Mouse (Mus musculus): ENCODE measurements at regions not wholly inside any gene's neighbourhood (a gene's known extent, or its start where the extent isn't known, plus 50 kb on each side); places are given as distances from the start of the nearest gene placed in this dataset.

DNA sequence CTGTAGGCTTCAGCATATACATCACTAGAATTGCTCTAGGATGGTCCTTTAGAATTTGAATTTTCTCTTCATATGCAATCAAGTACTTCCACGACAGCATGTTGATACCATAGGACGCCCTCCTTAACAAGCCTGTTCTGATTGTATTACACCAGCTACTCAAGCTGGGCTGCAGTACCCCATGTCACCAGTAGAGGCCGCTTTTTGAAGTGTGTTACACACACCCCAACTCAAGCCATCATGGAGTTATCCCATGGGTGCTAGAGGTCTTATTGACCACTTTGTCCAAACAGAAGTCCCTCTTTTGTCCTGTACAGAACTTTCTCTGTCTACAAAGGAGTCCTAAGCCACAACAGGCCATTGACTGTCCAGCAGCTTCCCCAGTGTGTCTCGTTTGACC is 342.6 kb upstream of the Zmiz1 start:
- 48% methylated on average over 4 of the region's 4 CpGs for WGBS

DNA sequence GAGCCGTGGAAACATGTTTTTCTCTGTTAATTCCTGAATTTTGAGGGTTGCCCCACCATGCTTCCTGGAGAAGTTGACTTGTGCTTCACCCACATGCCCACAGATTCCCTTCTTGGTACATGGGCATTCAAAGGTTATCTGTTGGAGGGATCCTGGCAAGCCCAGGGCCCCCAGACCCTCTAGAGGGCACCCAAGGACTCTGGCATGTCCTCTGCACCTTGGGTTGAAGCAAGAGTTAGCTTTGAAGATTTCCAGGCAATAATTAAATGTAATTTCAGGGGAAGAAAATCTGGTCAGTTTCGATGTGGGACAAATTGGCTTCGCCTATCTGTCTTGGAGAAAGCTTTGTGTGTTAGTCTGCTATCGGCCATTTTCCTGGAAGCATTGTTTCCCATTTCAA is 339.0 kb upstream of the Zmiz1 start:
- Histone ChIP-seq H3K27me3 (ENCODE audit: control insufficient read depth, insufficient read depth, low read length) (no peaks in the 10 kb centered on the region), H3K4me3 (ENCODE audit: low read depth, low read length) (no peak overlapping the region), H3K9ac (ENCODE audit: low read length) (no peak overlapping the region), H3K9me3 (ENCODE audit: control insufficient read depth, low read length) (no peaks in the 10 kb centered on the region), H3K36me3 (ENCODE audit: control insufficient read depth, insufficient read depth, low read length) (no peaks in the 10 kb centered on the region), H3K4me2 (ENCODE audit: low read depth, severe bottlenecking) (no peak overlapping the region), H3K27ac (replicated peaks; ENCODE audit: low read depth, low read length) (no peak overlapping the region), H3K4me1 (ENCODE audit: control insufficient read depth, insufficient read depth, low read length) (peaks cover 11% of the 10 kb centered on the region)
- DNase-seq (ENCODE audit: low spot score) (no peak), ATAC-seq (ENCODE audit: insufficient number of reproducible peaks, low FRiP score, low TSS enrichment, low read depth) (no peak)
- WGBS: 76% methylated on average over 4 of the region's 4 CpGs

More for the DNA sequence above, 342.6 kb upstream of the Zmiz1 start:
- Histone ChIP-seq H3K4me3 (ENCODE audit: low read depth, low read length) (no peak overlapping the region), H3K4me2 (ENCODE audit: low read depth, severe bottlenecking) (no peak overlapping the region), H3K27ac (replicated peaks; ENCODE audit: low read depth, low read length) (no peak overlapping the region), H3K36me3 (ENCODE audit: control insufficient read depth, insufficient read depth, low read length) (no peaks in the 10 kb centered on the region), H3K4me1 (ENCODE audit: control insufficient read depth, insufficient read depth, low read length) (no peaks in the 10 kb centered on the region), H3K9ac (ENCODE audit: low read length) (no peak overlapping the region), H3K27me3 (ENCODE audit: control insufficient read depth, insufficient read depth, low read length) (no peaks in the 10 kb centered on the region), H3K9me3 (ENCODE audit: control insufficient read depth, low read length) (no peaks in the 10 kb centered on the region)
- ATAC-seq (ENCODE audit: insufficient number of reproducible peaks, low FRiP score, low TSS enrichment, low read depth): no peak
- DNase-seq (ENCODE audit: low spot score): peak; percentile 79

DNA sequence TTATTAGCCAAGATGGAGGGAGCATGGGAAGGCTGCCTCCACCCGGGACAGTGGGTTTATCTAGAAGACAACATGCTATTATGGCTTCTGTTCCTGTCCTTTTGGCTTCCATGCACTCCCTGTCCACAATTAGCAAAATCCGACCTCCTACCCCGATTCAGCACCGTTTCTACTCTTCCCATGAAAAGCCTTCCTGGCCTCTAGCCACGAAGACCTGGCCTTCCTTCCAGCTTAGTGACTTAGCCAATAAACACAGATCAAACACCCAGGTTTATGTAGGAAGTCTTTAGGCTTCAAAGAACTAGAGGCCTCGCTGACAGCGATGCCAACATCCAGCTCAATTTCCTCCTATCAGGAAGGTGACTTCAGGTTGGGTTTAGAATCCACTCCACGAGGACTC is 338.5 kb upstream of the Zmiz1 start:
- Histone ChIP-seq H3K27me3 (ENCODE audit: control insufficient read depth, insufficient read depth, low read length) (no peaks in the 10 kb centered on the region), H3K4me1 (ENCODE audit: control insufficient read depth, insufficient read depth, low read length) (peaks cover 11% of the 10 kb centered on the region), H3K4me2 (ENCODE audit: low read depth, severe bottlenecking) (no peak overlapping the region), H3K9me3 (ENCODE audit: control insufficient read depth, low read length) (no peaks in the 10 kb centered on the region), H3K27ac (replicated peaks; ENCODE audit: low read depth, low read length) (no peak overlapping the region), H3K36me3 (ENCODE audit: control insufficient read depth, insufficient read depth, low read length) (no peaks in the 10 kb centered on the region), H3K4me3 (ENCODE audit: low read depth, low read length) (no peak overlapping the region), H3K9ac (ENCODE audit: low read length) (no peak overlapping the region)
- DNase-seq (ENCODE audit: low spot score) (no peak), ATAC-seq (ENCODE audit: insufficient number of reproducible peaks, low FRiP score, low TSS enrichment, low read depth) (no peak)
- WGBS: 31% methylated on average over 8 of the region's 8 CpGs

DNA sequence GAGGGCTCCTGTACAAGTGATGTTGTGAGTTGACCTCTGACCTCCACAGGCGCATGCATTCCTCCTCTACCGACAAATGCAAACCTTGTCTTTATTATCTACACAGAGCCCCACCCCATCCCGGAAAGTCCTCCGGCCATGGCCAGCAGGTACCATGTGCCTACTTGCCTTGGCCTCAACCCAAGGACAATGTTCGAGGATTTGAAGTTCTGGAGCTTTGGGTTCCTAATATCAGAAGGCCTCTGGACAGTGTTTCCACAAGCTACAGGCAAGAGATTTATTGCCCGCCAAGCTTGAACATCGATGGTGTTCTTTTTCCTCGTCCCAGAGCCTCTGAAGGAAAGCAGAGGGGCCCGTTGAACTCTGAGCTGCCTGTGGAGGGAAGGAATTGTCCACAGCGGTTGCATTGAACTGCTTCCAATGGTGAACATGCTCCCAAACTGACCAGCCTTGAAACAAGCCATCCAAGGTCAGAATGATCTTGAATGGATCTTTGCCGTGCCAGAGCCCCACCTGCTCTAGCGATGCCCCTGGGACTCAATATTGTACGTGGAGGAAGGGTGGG is 335.9 kb upstream of the Zmiz1 start:
- WGBS: 60% methylated on average over 13 of the region's 13 CpGs
- Histone ChIP-seq H3K36me3 (ENCODE audit: control insufficient read depth, insufficient read depth, low read length) (no peaks in the 10 kb centered on the region), H3K9me3 (ENCODE audit: control insufficient read depth, low read length) (no peaks in the 10 kb centered on the region), H3K27ac (replicated peaks; ENCODE audit: low read depth, low read length) (no peak overlapping the region), H3K4me1 (ENCODE audit: control insufficient read depth, insufficient read depth, low read length) (peaks cover 32% of the 10 kb centered on the region), H3K27me3 (ENCODE audit: control insufficient read depth, insufficient read depth, low read length) (no peaks in the 10 kb centered on the region), H3K9ac (ENCODE audit: low read length) (no peak overlapping the region), H3K4me2 (ENCODE audit: low read depth, severe bottlenecking) (no peak overlapping the region), H3K4me3 (ENCODE audit: low read depth, low read length) (no peak overlapping the region)
- ATAC-seq (ENCODE audit: insufficient number of reproducible peaks, low FRiP score, low TSS enrichment, low read depth): no peak
- no peak for DNase-seq (ENCODE audit: low spot score)

DNA sequence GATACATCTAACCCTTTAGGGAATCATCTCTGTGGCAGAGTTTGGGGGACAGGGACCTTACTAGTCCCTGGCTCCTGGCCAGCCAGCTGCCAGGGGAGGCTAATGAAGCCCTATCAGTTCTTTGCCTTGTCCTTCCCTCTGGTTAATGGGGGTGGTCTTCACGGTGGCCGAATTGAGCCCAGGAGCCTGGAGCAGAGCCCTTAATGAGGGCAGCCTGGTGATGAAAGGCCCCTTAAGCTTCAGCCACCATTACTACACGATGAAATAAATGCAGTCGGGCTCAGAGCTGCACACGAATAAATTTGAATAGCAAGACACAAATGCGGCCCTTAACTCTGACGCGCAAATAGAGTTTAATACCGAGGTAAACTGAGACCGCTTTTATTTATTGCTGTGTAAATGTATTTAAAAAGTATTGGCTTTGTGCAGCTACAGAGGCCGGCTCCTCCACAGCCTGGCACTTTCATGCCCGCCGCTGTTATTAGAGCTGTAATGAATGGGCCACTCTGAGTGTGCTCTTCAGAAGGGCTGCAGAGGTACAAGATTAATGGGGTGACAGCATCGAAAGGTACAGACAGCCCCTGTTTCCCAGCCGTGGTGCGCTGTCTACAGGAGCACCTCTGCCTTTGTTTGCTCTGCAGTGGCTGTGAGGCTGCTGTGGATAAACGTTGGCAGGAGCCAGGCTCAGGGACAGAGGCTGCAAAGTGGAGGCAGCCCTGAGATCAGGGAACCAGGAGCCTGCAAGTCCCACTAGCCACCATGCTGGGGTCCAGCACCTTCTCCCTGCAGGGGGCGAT is 335.2 kb upstream of the Zmiz1 start:
- WGBS: 19% methylated on average over 18 of the region's 18 CpGs
- Histone ChIP-seq H3K4me3 (ENCODE audit: low read depth, low read length) (no peak overlapping the region), H3K27me3 (ENCODE audit: control insufficient read depth, insufficient read depth, low read length) (no peaks in the 10 kb centered on the region), H3K4me1 (ENCODE audit: control insufficient read depth, insufficient read depth, low read length) (peaks cover 36% of the 10 kb centered on the region), H3K9me3 (ENCODE audit: control insufficient read depth, low read length) (no peaks in the 10 kb centered on the region), H3K36me3 (ENCODE audit: control insufficient read depth, insufficient read depth, low read length) (no peaks in the 10 kb centered on the region), H3K27ac (replicated peaks; ENCODE audit: low read depth, low read length) (peak overlapping the region; percentile 68), H3K9ac (ENCODE audit: low read length) (no peak overlapping the region), H3K4me2 (ENCODE audit: low read depth, severe bottlenecking) (no peak overlapping the region)
- 0 out of 2 replicates have a peak, but pooled peaks have one; percentile 49 for ATAC-seq (ENCODE audit: insufficient number of reproducible peaks, low FRiP score, low TSS enrichment, low read depth)
- DNase-seq (ENCODE audit: low spot score): peak; percentile 70

DNA sequence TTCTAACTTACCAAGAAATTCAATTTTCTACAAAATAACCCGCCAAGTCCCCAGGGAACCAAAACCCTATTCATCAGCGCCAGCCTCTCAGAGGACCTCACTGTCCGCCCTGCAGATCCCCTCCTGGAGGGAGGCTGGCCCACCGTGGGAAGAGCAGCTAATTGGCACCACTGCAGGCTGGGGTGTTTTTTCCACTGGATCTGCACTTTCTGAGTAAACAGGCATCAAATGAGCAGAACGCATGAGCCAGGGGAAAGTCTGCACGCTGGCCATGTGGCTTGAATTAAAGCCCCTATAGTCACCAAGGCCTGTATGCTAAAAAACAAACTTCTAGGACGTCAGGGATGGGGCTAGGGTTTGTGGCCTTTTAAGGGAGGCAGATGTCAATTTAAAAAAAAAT is 332.4 kb upstream of the Zmiz1 start:
- peak; percentile 74 for DNase-seq (ENCODE audit: low spot score)
- H3K4me1 ChIP-seq (ENCODE audit: control insufficient read depth, insufficient read depth, low read length): peaks cover 36% of the 10 kb centered on the region

DNA sequence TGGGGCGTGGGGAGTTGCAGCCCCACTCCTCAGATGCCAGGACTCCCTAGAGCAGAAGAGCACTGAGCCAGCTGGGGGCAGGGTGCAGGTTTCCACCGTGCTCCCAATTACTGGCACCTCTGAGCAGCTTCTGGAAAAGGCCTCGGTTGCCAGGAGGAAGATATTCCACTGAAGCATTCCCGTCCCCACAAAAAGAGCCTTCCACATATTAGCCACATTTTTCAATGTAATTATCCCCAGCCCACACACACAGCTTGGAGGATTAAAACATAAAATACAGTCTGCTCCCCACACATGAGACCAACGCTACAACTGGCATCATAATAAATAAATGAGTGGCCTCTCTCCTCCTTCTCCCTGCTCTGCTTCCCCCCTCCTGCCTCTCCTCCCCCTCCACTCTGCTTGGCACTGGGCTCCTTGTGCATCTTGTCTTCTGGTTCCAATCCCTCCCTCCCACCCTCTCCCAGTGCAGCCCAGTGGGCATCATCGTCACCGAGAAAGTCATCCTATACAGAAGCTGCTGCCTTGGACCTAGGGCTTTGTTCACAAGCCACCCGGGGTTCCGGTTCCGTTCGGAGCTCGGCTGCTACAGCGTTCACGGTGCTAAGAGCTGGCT is 331.3 kb upstream of the Zmiz1 start:
- H3K36me3 ChIP-seq (ENCODE audit: control insufficient read depth, insufficient read depth, low read length): no peaks in the 10 kb centered on the region
- 50% methylated on average over 14 of the region's 14 CpGs for WGBS
- no peaks in the 10 kb centered on the region for H3K27me3 ChIP-seq (ENCODE audit: control insufficient read depth, insufficient read depth, low read length)
- no peak overlapping the region for H3K9ac ChIP-seq (ENCODE audit: low read length)
- ATAC-seq (ENCODE audit: insufficient number of reproducible peaks, low FRiP score, low TSS enrichment, low read depth) (no peak), DNase-seq (ENCODE audit: low spot score) (no peak)
- H3K27ac ChIP-seq (replicated peaks; ENCODE audit: low read depth, low read length): peak overlapping the region; percentile 72
- no peaks in the 10 kb centered on the region for H3K9me3 ChIP-seq (ENCODE audit: control insufficient read depth, low read length)
- H3K4me3 ChIP-seq (ENCODE audit: low read depth, low read length): no peak overlapping the region
- no peak overlapping the region for H3K4me2 ChIP-seq (ENCODE audit: low read depth, severe bottlenecking)
- peaks cover 36% of the 10 kb centered on the region for H3K4me1 ChIP-seq (ENCODE audit: control insufficient read depth, insufficient read depth, low read length)

More for the DNA sequence above, 332.4 kb upstream of the Zmiz1 start:
- no peak; the same call in 1 of the 2 replicates for ATAC-seq (ENCODE audit: insufficient number of reproducible peaks, low FRiP score, low TSS enrichment, low read depth)
- no peak overlapping the region for H3K4me3 ChIP-seq (ENCODE audit: low read depth, low read length)
- H3K36me3 ChIP-seq (ENCODE audit: control insufficient read depth, insufficient read depth, low read length): no peaks in the 10 kb centered on the region
- WGBS: 16% methylated on average over 7 of the region's 7 CpGs
- H3K9me3 ChIP-seq (ENCODE audit: control insufficient read depth, low read length): no peaks in the 10 kb centered on the region
- no peaks in the 10 kb centered on the region for H3K27me3 ChIP-seq (ENCODE audit: control insufficient read depth, insufficient read depth, low read length)
- H3K4me2 ChIP-seq (ENCODE audit: low read depth, severe bottlenecking): no peak overlapping the region
- no peak overlapping the region for H3K9ac ChIP-seq (ENCODE audit: low read length)
- H3K27ac ChIP-seq (replicated peaks; ENCODE audit: low read depth, low read length): peak overlapping the region; percentile 72

DNA sequence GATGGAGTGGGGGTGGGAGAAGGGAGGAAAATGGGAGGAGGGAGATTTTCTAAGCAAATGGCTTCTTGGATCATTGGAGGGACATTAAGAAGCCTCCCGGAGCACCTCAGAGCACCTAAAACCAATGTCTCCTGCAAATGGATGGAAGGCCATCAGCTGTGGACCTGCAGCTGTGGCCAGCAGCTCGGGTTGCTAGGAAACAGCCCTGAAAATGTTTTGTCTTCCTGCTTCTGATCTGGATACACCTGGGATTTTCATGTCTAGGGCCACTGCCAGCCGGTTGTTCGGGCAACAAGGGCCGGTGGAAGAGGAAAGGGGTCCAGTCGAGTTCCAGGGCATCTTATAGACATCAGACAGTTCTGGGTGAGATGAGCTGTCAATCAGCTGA is 330.8 kb upstream of the Zmiz1 start:
- DNase-seq (ENCODE audit: low spot score): peak; percentile 36
- Histone ChIP-seq H3K4me3 (ENCODE audit: low read depth, low read length) (no peak overlapping the region), H3K9me3 (ENCODE audit: control insufficient read depth, low read length) (no peaks in the 10 kb centered on the region), H3K27me3 (ENCODE audit: control insufficient read depth, insufficient read depth, low read length) (no peaks in the 10 kb centered on the region), H3K36me3 (ENCODE audit: control insufficient read depth, insufficient read depth, low read length) (no peaks in the 10 kb centered on the region), H3K9ac (ENCODE audit: low read length) (no peak overlapping the region), H3K4me2 (ENCODE audit: low read depth, severe bottlenecking) (no peak overlapping the region), H3K27ac (replicated peaks; ENCODE audit: low read depth, low read length) (no peak overlapping the region; the same call in 1 of the 2 replicates), H3K4me1 (ENCODE audit: control insufficient read depth, insufficient read depth, low read length) (peaks cover 35% of the 10 kb centered on the region)
- ATAC-seq (ENCODE audit: insufficient number of reproducible peaks, low FRiP score, low TSS enrichment, low read depth): no peak
- WGBS: 73% methylated on average over 6 of the region's 6 CpGs
